Mouse (Mus musculus) cortical plate, adult 2 months (tissue): Measurements from ENCODE around the gene Cdsn. TPM values are rescaled to one million over a fixed set of nuclear protein-coding genes. Genes with fewer than 3 reads are reported as not detected.

ENCODE experiments used
- H3K27ac ChIP-seq: fragments of 200-500 bp; 2 replicates; pipeline ENCODE4 v1.5.1; 2012; ENCODE audit warnings: low read length, control low read depth, inconsistent platforms; ENCODE audit not compliant: insufficient read depth
- H3K4me1 ChIP-seq: fragments of 200-500 bp; 2 replicates; pipeline ENCODE4 v1.6.1; 2011; ENCODE audit warnings: low read length; ENCODE audit not compliant: control insufficient read depth, insufficient read depth
- H3K4me3 ChIP-seq: fragments of 200-500 bp; 2 replicates; pipeline ENCODE4 v1.5.1; 2011; ENCODE audit warnings: mild to moderate bottlenecking, low read length, control low read depth; ENCODE audit not compliant: insufficient read depth
- CTCF ChIP-seq: fragments of 200-500 bp; IDR thresholded peaks from 2 replicates; pipeline ENCODE4 v1.5.1; 2011; ENCODE audit warnings: mild to moderate bottlenecking, control low read depth, low read length; ENCODE audit not compliant: insufficient read depth; ENCODE audit errors: extremely low read depth
- POLR2A ChIP-seq: fragments of 200-500 bp; IDR thresholded peaks from 2 replicates; pipeline ENCODE4 v1.6.1; 2011; ENCODE audit warnings: mild to moderate bottlenecking, low read length, control low read depth; ENCODE audit not compliant: insufficient read depth; ENCODE audit errors: extremely low read depth
- polyA plus RNA-seq: library from polyadenylated mRNA; depleted of rRNA; stranded (reverse); fragments of >200 nt; gene quantifications from 2 replicates; pipeline ENCODE4 v1.2.3, GENCODE M21; 2012

Cdsn gene
- polyA plus RNA-seq, 1 experiment, result 1.9 TPM

GRCm38 (mm10) chr17:35534343-35534742, 17.6 kb upstream of the Cdsn start:
- Histone ChIP-seq H3K27ac (no peak overlapping the region), H3K4me3 (no peak overlapping the region)
- TF ChIP-seq POLR2A, result no peak
- TF ChIP-seq CTCF, result peak; percentile 94

DNA sequence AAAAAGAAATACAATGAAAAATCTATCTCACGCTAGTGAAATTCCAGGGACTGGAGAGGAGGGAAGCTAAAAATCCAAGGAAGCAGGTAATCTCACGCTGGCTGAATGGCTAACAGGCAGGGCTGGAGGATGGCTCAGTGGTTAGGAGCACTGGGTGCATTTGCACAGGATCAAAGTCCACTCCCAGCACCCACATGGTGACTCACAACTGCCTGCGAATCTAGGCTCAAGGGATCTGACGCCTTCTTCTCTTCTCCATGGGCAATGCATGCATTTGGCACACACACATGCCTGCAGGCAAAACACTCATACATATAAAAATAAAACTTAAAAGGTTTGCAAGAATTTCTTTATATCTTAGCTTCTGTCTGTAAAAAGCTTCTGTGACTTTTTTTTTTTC, 14.5 kb upstream of the Cdsn start:
- H3K4me3 ChIP-seq, result no peak overlapping the region
- H3K4me1 ChIP-seq, result 0 out of 2 replicates have a peak, but pooled peaks cover 1% of the 10 kb centered on the region
- TF ChIP-seq POLR2A (no peak), CTCF (no peak)
- H3K27ac ChIP-seq, result no peak overlapping the region

More at GRCm38 (mm10) chr17:35534343-35534742, 17.6 kb upstream of the Cdsn start:
- 0 out of 2 replicates have a peak, but pooled peaks cover 1% of the 10 kb centered on the region for H3K4me1 ChIP-seq

- TF ChIP-seq POLR2A (no peak), CTCF (no peak)
Observed at GRCm38 (mm10) chr17:35538476-35538875, 13.5 kb upstream of the Cdsn start.

DNA sequence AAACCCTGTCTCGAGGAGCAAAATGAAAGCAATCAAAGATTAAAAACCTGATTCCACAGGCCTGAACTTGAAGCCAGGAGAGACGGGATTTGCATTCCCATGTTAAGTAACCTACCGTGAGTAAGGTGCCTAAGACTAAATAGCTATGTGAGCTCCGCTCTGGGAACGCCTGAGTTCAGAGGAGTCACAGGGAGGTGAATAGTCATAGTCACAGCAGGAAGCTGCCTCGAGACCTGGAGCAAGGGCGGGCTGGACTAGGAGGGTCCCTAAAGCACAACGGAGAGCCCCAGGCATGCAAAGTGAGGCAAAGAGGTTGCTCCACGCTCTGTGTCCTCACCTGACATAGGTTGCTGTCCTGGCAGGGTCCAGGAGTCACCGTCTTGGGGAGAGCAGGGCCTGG, 12.4 kb upstream of the Cdsn start:
- no peak for TF ChIP-seq POLR2A
- TF ChIP-seq CTCF, result no peak
- no peak overlapping the region for H3K27ac ChIP-seq
- H3K4me1 ChIP-seq, result 0 out of 2 replicates have a peak, but pooled peaks cover 3% of the 10 kb centered on the region
- H3K4me3 ChIP-seq, result no peak overlapping the region

More at GRCm38 (mm10) chr17:35538476-35538875, 13.5 kb upstream of the Cdsn start:
- Histone ChIP-seq H3K27ac (no peak overlapping the region), H3K4me3 (no peak overlapping the region), H3K4me1 (0 out of 2 replicates have a peak, but pooled peaks cover 1% of the 10 kb centered on the region)

GRCm38 (mm10) chr17:35542761-35543411, 9.0 kb upstream of the Cdsn start:
- TF ChIP-seq POLR2A, result no peak
- no peak for TF ChIP-seq CTCF
- no peak overlapping the region; the same call in 1 of the 2 replicates for H3K4me3 ChIP-seq
- H3K4me1 ChIP-seq, result 0 out of 2 replicates have a peak, but pooled peaks cover 2% of the 10 kb centered on the region
- peak overlapping the region; percentile 1; the same call in 1 of the 2 replicates for H3K27ac ChIP-seq

GRCm38 (mm10) chr17:35543412-35543861, 8.5 kb upstream of the Cdsn start:
- Histone ChIP-seq H3K4me1 (0 out of 2 replicates have a peak, but pooled peaks cover 2% of the 10 kb centered on the region), H3K4me3 (no peak overlapping the region; the same call in 1 of the 2 replicates), H3K27ac (peak overlapping the region; percentile 1; the same call in 1 of the 2 replicates)
- TF ChIP-seq POLR2A, result no peak
- no peak for TF ChIP-seq CTCF

DNA sequence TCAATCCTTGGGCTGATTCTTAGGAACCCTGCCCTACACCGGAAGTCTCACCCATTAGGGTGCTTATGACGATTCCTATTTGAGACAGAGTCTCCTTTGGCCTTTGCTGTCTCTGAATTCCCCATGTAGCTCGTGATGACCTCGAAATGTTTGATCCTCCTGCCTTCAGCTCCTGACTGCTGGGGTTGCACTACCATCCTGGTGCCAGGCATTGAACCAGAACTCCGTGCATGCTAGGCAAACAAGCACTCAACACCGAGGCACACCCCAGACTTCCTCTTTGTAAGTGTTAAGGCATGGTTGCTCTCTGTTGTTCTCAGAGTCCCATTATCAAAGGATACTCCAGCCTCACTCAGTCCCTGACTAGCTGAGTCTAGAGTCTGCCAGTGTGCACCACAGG, 7.9 kb upstream of the Cdsn start:
- TF ChIP-seq CTCF (no peak), POLR2A (no peak)
- no peak overlapping the region for H3K4me3 ChIP-seq
- no peak overlapping the region for H3K27ac ChIP-seq
- 0 out of 2 replicates have a peak, but pooled peaks cover 2% of the 10 kb centered on the region for H3K4me1 ChIP-seq

- H3K27ac ChIP-seq, result no peak overlapping the region
- TF ChIP-seq CTCF, result peak; percentile 60
- TF ChIP-seq POLR2A, result no peak
Observed at GRCm38 (mm10) chr17:35544680-35545079, 7.2 kb upstream of the Cdsn start.

DNA sequence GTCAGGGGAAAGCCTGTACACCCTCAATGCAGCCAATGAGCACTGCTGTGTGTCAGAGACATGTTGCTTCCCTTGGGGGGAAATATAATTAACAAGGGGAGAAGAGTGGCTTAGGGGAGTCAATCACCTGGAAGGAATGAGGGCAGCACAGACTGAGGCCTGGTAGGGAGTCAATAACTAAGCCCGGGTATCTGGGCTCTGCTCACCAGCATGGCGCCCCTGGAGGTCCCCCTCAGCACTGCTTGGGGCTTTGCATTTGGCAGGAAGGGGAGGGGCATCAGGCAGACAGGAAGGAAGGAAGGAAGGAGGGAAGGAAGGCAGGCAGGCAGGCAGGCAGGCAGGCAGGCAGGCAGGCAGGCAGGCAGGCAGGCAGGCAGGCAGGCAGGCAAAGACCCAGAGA, 4.5 kb upstream of the Cdsn start:
- H3K4me1 ChIP-seq, result peaks cover 4% of the 10 kb centered on the region; the same call in 1 of the 2 replicates
- TF ChIP-seq CTCF, result no peak
- no peak for TF ChIP-seq POLR2A
- H3K4me3 ChIP-seq, result no peak overlapping the region
- H3K27ac ChIP-seq, result no peak overlapping the region

More at GRCm38 (mm10) chr17:35544680-35545079, 7.2 kb upstream of the Cdsn start:
- Histone ChIP-seq H3K4me1 (peaks cover 2% of the 10 kb centered on the region; the same call in 1 of the 2 replicates), H3K4me3 (no peak overlapping the region)

- H3K4me3 ChIP-seq, result no peak overlapping the region
- no peak for TF ChIP-seq POLR2A
- TF ChIP-seq CTCF, result no peak
- H3K4me1 ChIP-seq, result peaks cover 4% of the 10 kb centered on the region; the same call in 1 of the 2 replicates
- no peak overlapping the region for H3K27ac ChIP-seq
Observed at GRCm38 (mm10) chr17:35548636-35549035, 3.3 kb upstream of the Cdsn start.
